Comparison of ENCODE assay signal across 8 mouse cellular contexts in the genomic region with DNA sequence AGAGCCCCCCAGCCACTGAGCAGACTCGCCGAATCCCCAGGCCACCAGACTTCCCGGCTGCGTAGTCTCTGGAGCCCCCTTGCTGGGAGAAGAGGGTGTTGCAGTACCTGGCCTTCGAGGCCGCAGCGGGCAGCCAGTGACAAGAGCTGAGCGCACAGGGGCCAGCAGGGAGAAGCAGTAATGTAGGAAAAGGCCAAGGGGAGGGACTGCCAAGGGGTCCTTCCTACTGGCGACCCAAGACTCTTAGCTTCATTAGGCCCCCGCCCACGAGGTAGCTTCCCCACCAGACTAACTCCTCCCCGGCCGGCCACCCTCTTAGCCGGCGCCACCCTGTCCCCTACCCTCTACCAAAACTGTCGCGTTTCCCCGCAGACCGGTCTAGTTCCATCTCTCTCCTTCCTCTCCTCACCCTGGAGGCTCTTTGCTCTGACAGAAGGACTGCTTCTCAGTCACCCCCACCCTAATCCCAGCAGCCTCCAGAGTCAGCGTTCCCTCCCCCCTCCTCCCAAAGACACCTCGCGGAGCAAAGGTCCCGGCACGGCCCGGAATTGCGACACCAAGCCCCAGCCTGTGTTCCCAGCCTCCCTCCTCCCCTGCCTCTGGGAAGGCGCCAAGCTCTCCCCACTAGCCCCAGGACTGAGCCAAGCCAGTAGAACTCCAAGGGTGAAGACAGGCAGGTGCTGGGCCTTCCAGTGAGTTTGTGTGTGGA. TPM values are rescaled to one million over a fixed set of nuclear protein-coding genes. Genes with fewer than 3 reads are reported as not detected.
A peak's percentile ranks its signal among the peaks of the same experiment; 100 is the strongest.
DNase-seq lines count a peak whose midpoint lies in the region; ATAC-seq lines count a peak whose summit lies in the region.

No protein-coding gene starts in this region.

- H3K4me2 ChIP-seq in forebrain, embryonic 13.5 days = peak overlapping the region; percentile 63
- peak overlapping the region; percentile 60 for H3K4me2 ChIP-seq in stomach, embryonic 14.5 days (replicated peaks; ENCODE audit: low read depth, low read length)

- intact Hi-C loops in heart, postnatal 36 days (cut with DNase I) = loop anchor here (1.0 to 5.0 kb wide), 2 partner anchors 73 to 79 kb away; no protein-coding TSS in a partner anchor

- peak overlapping the region; percentile 55 for H3K9ac ChIP-seq in forebrain, embryonic 13.5 days
- H3K9ac ChIP-seq in stomach, embryonic 14.5 days (replicated peaks; ENCODE audit: low read depth, low read length) = no peak overlapping the region; the same call in 1 of the 2 replicates

- no peak overlapping the region for H3K27ac ChIP-seq in forebrain, embryonic 13.5 days
- peak overlapping the region; percentile 81 for H3K27ac ChIP-seq in limb, embryonic 10.5 days
- peak overlapping the region; percentile 84 for H3K27ac ChIP-seq in midbrain, embryonic 10.5 days (replicated peaks)
- H3K27ac ChIP-seq in stomach, embryonic 14.5 days (ENCODE audit: low read length) = no peak overlapping the region

- no peaks in the 10 kb centered on the region for H3K27me3 ChIP-seq in forebrain, embryonic 13.5 days
- peaks cover 5% of the 10 kb centered on the region; the same call in 1 of the 2 replicates for H3K27me3 ChIP-seq in limb, embryonic 10.5 days (ENCODE audit: low read depth, poor library complexity, severe bottlenecking)
- H3K27me3 ChIP-seq in midbrain, embryonic 10.5 days (ENCODE audit: low read depth, poor library complexity, severe bottlenecking) = peaks cover 13% of the 10 kb centered on the region
- H3K27me3 ChIP-seq in stomach, embryonic 14.5 days (ENCODE audit: control insufficient read depth, insufficient read depth, low read length) = no peaks in the 10 kb centered on the region

- no peaks in the 10 kb centered on the region for H3K36me3 ChIP-seq in forebrain, embryonic 13.5 days (ENCODE audit: poor library complexity, severe bottlenecking)
- no peaks in the 10 kb centered on the region for H3K36me3 ChIP-seq in limb, embryonic 10.5 days
- H3K36me3 ChIP-seq in midbrain, embryonic 10.5 days = no peaks in the 10 kb centered on the region
- no peaks in the 10 kb centered on the region for H3K36me3 ChIP-seq in stomach, embryonic 14.5 days (ENCODE audit: control insufficient read depth, insufficient read depth, low read length)

- H3K9me3 ChIP-seq in forebrain, embryonic 13.5 days (replicated peaks) = no peaks in the 10 kb centered on the region
- no peaks in the 10 kb centered on the region for H3K9me3 ChIP-seq in limb, embryonic 10.5 days (replicated peaks)
- no peaks in the 10 kb centered on the region for H3K9me3 ChIP-seq in midbrain, embryonic 10.5 days (replicated peaks)
- H3K9me3 ChIP-seq in stomach, embryonic 14.5 days (ENCODE audit: control insufficient read depth, low read depth, low read length) = no peaks in the 10 kb centered on the region

- peaks cover 11% of the 10 kb centered on the region for H3K4me1 ChIP-seq in forebrain, embryonic 13.5 days
- peaks cover 23% of the 10 kb centered on the region for H3K4me1 ChIP-seq in limb, embryonic 10.5 days
- H3K4me1 ChIP-seq in midbrain, embryonic 10.5 days = peaks cover 21% of the 10 kb centered on the region
- H3K4me1 ChIP-seq in stomach, embryonic 14.5 days (ENCODE audit: control insufficient read depth, insufficient read depth, low read length) = 0 out of 2 replicates have a peak, but pooled peaks cover 4% of the 10 kb centered on the region

- peak; percentile 48; the same call in 1 of the 2 replicates for ATAC-seq in frontal cortex, adult (ENCODE audit: low TSS enrichment)
- peak; percentile 69 for ATAC-seq in cerebellum, adult (ENCODE audit: insufficient number of reproducible peaks, low FRiP score, low TSS enrichment)
- ATAC-seq in forebrain, embryonic 13.5 days = peak; percentile 86
- ATAC-seq in stomach, embryonic 14.5 days (ENCODE audit: insufficient number of reproducible peaks, insufficient read depth, low FRiP score, low read depth) = peak; percentile 83

- under 1% methylated on average over 27 of the region's 27 CpGs for WGBS in forebrain, embryonic 13.5 days
- WGBS in limb, embryonic 10.5 days = 1% methylated on average over 27 of the region's 27 CpGs
- under 1% methylated on average over 27 of the region's 27 CpGs for WGBS in midbrain, embryonic 10.5 days
- WGBS in stomach, embryonic 14.5 days = 2% methylated on average over 27 of the region's 27 CpGs

- peak overlapping the region; percentile 32 for H3K4me3 ChIP-seq in forebrain, embryonic 13.5 days
- H3K4me3 ChIP-seq in limb, embryonic 10.5 days = peak overlapping the region; percentile 53
- peak overlapping the region; percentile 53 for H3K4me3 ChIP-seq in midbrain, embryonic 10.5 days
- peak overlapping the region; percentile 26 for H3K4me3 ChIP-seq in stomach, embryonic 14.5 days (ENCODE audit: low read depth, low read length)

- DNase-seq in frontal cortex, postnatal 25 days (ENCODE audit: low spot score in 2 of 2) = no peak
- DNase-seq in heart, postnatal 36 days = peak; percentile 85 to 87
- DNase-seq in limb, embryonic 10.5 days (ENCODE audit: low spot score) = peak; percentile 81
- DNase-seq in midbrain, embryonic 10.5 days (ENCODE audit: low spot score) = peak; percentile 76

RNA-seq across cellular contexts. Expression of a gene that starts 7.9 kb away (rescaled TPM):
- polyA plus RNA-seq in forebrain, embryonic 13.5 days (2015; fragmentation: Nextera tagmentation; extraction: Ambion mirVana) = 1.4 and 1.9 TPM in 2 replicates
- total RNA-seq in heart, postnatal 36 days (2021) = 10 to 100 TPM; 17.3 TPM
- polyA plus RNA-seq in limb, embryonic 10.5 days (2016; fragmentation: Nextera tagmentation; extraction: Ambion mirVana) = 1.5 and 1.7 TPM in 2 replicates
- polyA plus RNA-seq in midbrain, embryonic 10.5 days (2016; fragmentation: Nextera tagmentation; extraction: Ambion mirVana) = 2.3 and 3.1 TPM in 2 replicates
- polyA plus RNA-seq in stomach, embryonic 14.5 days (2014; fragmentation: Nextera tagmentation; extraction: Ambion mirVana) = 0.36 and 1.4 TPM in 2 replicates

RNA-seq across cellular contexts. Expression of a gene that starts 7.9 kb away (rescaled TPM):
- 30.2 and 33.3 TPM in 2 replicates for polyA plus RNA-seq in forebrain, embryonic 13.5 days (2015; fragmentation: Nextera tagmentation; extraction: Ambion mirVana)
- total RNA-seq in heart, postnatal 36 days (2021) = 10 to 100 TPM; 18.0 to 19.5 TPM
- 23.8 and 27.3 TPM in 2 replicates for polyA plus RNA-seq in limb, embryonic 10.5 days (2016; fragmentation: Nextera tagmentation; extraction: Ambion mirVana)
- polyA plus RNA-seq in midbrain, embryonic 10.5 days (2016; fragmentation: Nextera tagmentation; extraction: Ambion mirVana) = 28.3 and 35.3 TPM in 2 replicates
- polyA plus RNA-seq in stomach, embryonic 14.5 days (2014; fragmentation: Nextera tagmentation; extraction: Ambion mirVana) = 26.5 and 32.3 TPM in 2 replicates

RNA-seq across cellular contexts. Expression of a gene that starts 11.1 kb away (rescaled TPM):
- 34.1 and 38.5 TPM in 2 replicates for polyA plus RNA-seq in forebrain, embryonic 13.5 days (2015; fragmentation: Nextera tagmentation; extraction: Ambion mirVana)
- total RNA-seq in heart, postnatal 36 days (2021) = 1 to 10 TPM; 5.8 to 6.6 TPM
- 8.4 and 10.9 TPM in 2 replicates for polyA plus RNA-seq in limb, embryonic 10.5 days (2016; fragmentation: Nextera tagmentation; extraction: Ambion mirVana)
- 16.9 and 21.2 TPM in 2 replicates for polyA plus RNA-seq in midbrain, embryonic 10.5 days (2016; fragmentation: Nextera tagmentation; extraction: Ambion mirVana)
- polyA plus RNA-seq in stomach, embryonic 14.5 days (2014; fragmentation: Nextera tagmentation; extraction: Ambion mirVana) = 11.8 and 19.7 TPM in 2 replicates

RNA-seq across cellular contexts. Expression of a gene that starts 42.0 kb away (rescaled TPM):
- polyA plus RNA-seq in forebrain, embryonic 13.5 days (2015; fragmentation: Nextera tagmentation; extraction: Ambion mirVana) = 11.8 and 12.0 TPM in 2 replicates
- 1 to 10 TPM; 3.0 to 3.9 TPM for total RNA-seq in heart, postnatal 36 days (2021)
- 10.4 and 12.7 TPM in 2 replicates for polyA plus RNA-seq in limb, embryonic 10.5 days (2016; fragmentation: Nextera tagmentation; extraction: Ambion mirVana)
- polyA plus RNA-seq in midbrain, embryonic 10.5 days (2016; fragmentation: Nextera tagmentation; extraction: Ambion mirVana) = 7.9 and 9.4 TPM in 2 replicates
- 19.9 and 22.7 TPM in 2 replicates for polyA plus RNA-seq in stomach, embryonic 14.5 days (2014; fragmentation: Nextera tagmentation; extraction: Ambion mirVana)

Comparison
In these comparisons a context has a peak if more than half of its experiments do, and no peak if none do; other contexts are left out.
1. DNase-seq: peak in heart, postnatal 36 days (2 of 2), limb, embryonic 10.5 days (single experiment) and midbrain, embryonic 10.5 days (single experiment); none in frontal cortex, postnatal 25 days (0 of 2).
2. H3K27ac ChIP-seq: peak in limb, embryonic 10.5 days (single experiment) and midbrain, embryonic 10.5 days (single experiment); none in forebrain, embryonic 13.5 days (single experiment) and stomach, embryonic 14.5 days (single experiment).
3. Peak in every context shown above with its lines, with median percentiles within 50 percentile points of each other: ATAC-seq and H3K4me3 ChIP-seq.